ENCODE assay signal across 8 mouse cellular contexts in genomic region chr7:142456806-142457205, GRCm38 (mm10). TPM values are rescaled to one million over a fixed set of nuclear protein-coding genes. Genes with fewer than 3 reads are reported as not detected.
A peak's percentile ranks its signal among the peaks of the same experiment; 100 is the strongest.
DNase-seq lines count a peak whose midpoint lies in the region; ATAC-seq lines count a peak whose summit lies in the region.

No protein-coding gene starts in this region.

- H3K4me1 ChIP-seq in intestine, embryonic 15.5 days (replicated peaks), result peaks cover 26% of the 10 kb centered on the region

- H3K9ac ChIP-seq in intestine, embryonic 15.5 days, result no peak overlapping the region

- H3K4me2 ChIP-seq in intestine, embryonic 15.5 days (replicated peaks), result no peak overlapping the region

- DNase-seq in cerebellum, postnatal 10 days, result peak; percentile 62 to 73
- no peak for DNase-seq in cerebellum, adult 18-20 months
- DNase-seq in thymus, postnatal 25 days, result peak; percentile 35
- no peak for DNase-seq in thymus, postnatal 14 days
- DNase-seq in thymus, postnatal 4 days, result peak; percentile 47
- DNase-seq in right cerebral cortex, adult 18-20 months, result no peak
- DNase-seq in frontal cortex, postnatal 25 days (ENCODE audit: low spot score in 2 of 2), result no peak

- peak overlapping the region; percentile 91 for H3K27ac ChIP-seq in intestine, embryonic 15.5 days

- 56% methylated on average over 3 of the region's 3 CpGs for WGBS in intestine, embryonic 15.5 days

- H3K36me3 ChIP-seq in intestine, embryonic 15.5 days, result no peaks in the 10 kb centered on the region

- no peak for ATAC-seq in intestine, embryonic 15.5 days

- H3K4me3 ChIP-seq in intestine, embryonic 15.5 days (replicated peaks), result no peak overlapping the region

- H3K27me3 ChIP-seq in intestine, embryonic 15.5 days (replicated peaks), result no peaks in the 10 kb centered on the region

- H3K9me3 ChIP-seq in intestine, embryonic 15.5 days, result no peaks in the 10 kb centered on the region

RNA-seq across cellular contexts. Expression of gene Lsp1, which starts 3.8 kb away (rescaled TPM):
- 130 and 145 TPM in 2 replicates for polyA plus RNA-seq in intestine, embryonic 15.5 days (2015; fragmentation: Nextera tagmentation; extraction: Ambion mirVana)

RNA-seq across cellular contexts. Expression of gene Tnni2, which starts 15.2 kb away (rescaled TPM):
- polyA plus RNA-seq in intestine, embryonic 15.5 days (2015; fragmentation: Nextera tagmentation; extraction: Ambion mirVana), result 4.8 and 4.9 TPM in 2 replicates

RNA-seq across cellular contexts. Expression of gene Syt8, which starts 22.2 kb away (rescaled TPM):
- 5.4 and 5.6 TPM in 2 replicates for polyA plus RNA-seq in intestine, embryonic 15.5 days (2015; fragmentation: Nextera tagmentation; extraction: Ambion mirVana)

RNA-seq across cellular contexts. Expression of gene Tnnt3, which starts 41.8 kb away (rescaled TPM):
- 1.4 and 4.3 TPM in 2 replicates for polyA plus RNA-seq in intestine, embryonic 15.5 days (2015; fragmentation: Nextera tagmentation; extraction: Ambion mirVana)

Comparison
In these comparisons a context has a peak if more than half of its experiments do, and no peak if none do; other contexts are left out.
1. DNase-seq: peak in cerebellum, postnatal 10 days (2 of 2), thymus, postnatal 25 days (single experiment) and thymus, postnatal 4 days (single experiment); none in cerebellum, adult 18-20 months (0 of 2), thymus, postnatal 14 days (single experiment), right cerebral cortex, adult 18-20 months (single experiment) and frontal cortex, postnatal 25 days (0 of 2).